15 mouse cellular contexts compared by ENCODE assay signal in the genomic region with DNA sequence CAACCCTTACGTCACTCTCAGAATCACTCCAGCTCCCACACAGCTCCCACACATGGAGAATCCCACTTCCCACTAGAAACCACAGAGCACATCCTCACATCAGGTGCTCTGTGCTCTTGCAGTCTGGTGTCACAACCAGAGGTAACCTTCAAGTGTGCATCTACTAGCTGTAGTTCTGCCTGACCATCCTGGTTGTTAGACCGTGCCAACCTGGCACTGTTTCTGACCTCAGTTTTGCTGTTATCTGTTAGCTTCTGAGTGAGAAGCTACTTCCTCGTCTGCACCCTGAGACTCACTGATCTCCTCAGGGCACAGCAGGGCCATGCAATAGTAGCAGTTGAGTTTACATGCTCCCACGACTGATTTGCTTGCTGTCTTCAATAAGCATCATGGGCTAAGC.
"Had no signal": no experiment of that assay in that cellular context is flagged by ENCODE, and none has a peak within 500 bp of the region (broad histone marks: within the 10 kb centered on the region; RNA-seq: fewer than 3 reads in every experiment).

No protein-coding gene starts in this region.

- DNase-seq: right cerebral cortex, adult 18-20 months; right cerebral cortex, postnatal 14 days; right cerebral cortex, postnatal 25 days; right cerebral cortex, postnatal 4 days; spleen, adult 18-20 months; thymus, adult 18-20 months; thymus, adult 2 months; thymus, postnatal 14 days; thymus, postnatal 25 days; thymus, postnatal 36 days; thymus, postnatal 4 days had no signal

- H3K4me3 ChIP-seq: neural tube, embryonic 13.5 days; neural tube, embryonic 15.5 days; stomach, embryonic 15.5 days had no signal

- H3K36me3 ChIP-seq: neural tube, embryonic 13.5 days; neural tube, embryonic 15.5 days; stomach, embryonic 15.5 days had no signal

- H3K4me1 ChIP-seq: neural tube, embryonic 13.5 days; neural tube, embryonic 15.5 days; stomach, embryonic 15.5 days had no signal

- H3K27ac ChIP-seq: neural tube, embryonic 13.5 days; neural tube, embryonic 15.5 days; stomach, embryonic 15.5 days; stomach, postnatal 0 days had no signal

- H3K9me3 ChIP-seq: neural tube, embryonic 13.5 days; neural tube, embryonic 15.5 days; stomach, embryonic 15.5 days had no signal

- H3K27me3 ChIP-seq: neural tube, embryonic 13.5 days; neural tube, embryonic 15.5 days; stomach, embryonic 15.5 days had no signal

- H3K9ac ChIP-seq: neural tube, embryonic 13.5 days; neural tube, embryonic 15.5 days; stomach, embryonic 15.5 days had no signal
